Comparison of ENCODE assay signal across 8 mouse cellular contexts in genomic region chr4:70220277-70221180, GRCm38 (mm10).
DNase-seq lines count a peak whose midpoint lies in the region; ATAC-seq and TF ChIP-seq lines count a peak whose summit lies in the region.

No protein-coding gene starts in this region.

- H3K27me3 ChIP-seq in cerebellum, adult 2 months (ENCODE audit: control insufficient read depth, insufficient read depth, low read length) = no peaks in the 10 kb centered on the region
- no peaks in the 10 kb centered on the region for H3K27me3 ChIP-seq in hindbrain, postnatal 0 days (ENCODE audit: insufficient read depth, low read length)

- H3K9me3 ChIP-seq in hindbrain, postnatal 0 days (ENCODE audit: low read length) = no peaks in the 10 kb centered on the region

- intact Hi-C loops in left cerebral cortex, postnatal 14 days (cut with DNase I) = no loop called here

- peaks cover 6% of the 10 kb centered on the region; the same call in 1 of the 2 replicates for H3K36me3 ChIP-seq in hindbrain, postnatal 0 days (ENCODE audit: insufficient read depth, low read length)

- peak; percentile 27; the same call in 1 of the 2 replicates for ATAC-seq in hindbrain, postnatal 0 days

- 69% methylated on average over 10 of the region's 10 CpGs for WGBS in cerebellum, adult 2 months
- WGBS in hindbrain, postnatal 0 days = 64% methylated on average over 10 of the region's 10 CpGs

- H3K27ac ChIP-seq in cerebellum, adult 2 months (ENCODE audit: insufficient read depth, low read length) = no peak overlapping the region
- H3K27ac ChIP-seq in hindbrain, postnatal 0 days = no peak overlapping the region

- H3K4me1 ChIP-seq in cerebellum, adult 2 months (ENCODE audit: control insufficient read depth, insufficient read depth, low read length) = peaks cover 11% of the 10 kb centered on the region
- H3K4me1 ChIP-seq in hindbrain, postnatal 0 days (ENCODE audit: insufficient read depth, low read length) = peaks cover 5% of the 10 kb centered on the region; the same call in 1 of the 2 replicates

- TF ChIP-seq CTCF in cerebellum, adult 2 months (IDR thresholded peaks at IDR 0.05; ENCODE audit: borderline replicate concordance, insufficient read depth, low read depth, low read length) = no peak
- TF ChIP-seq CTCF in hindbrain, postnatal 0 days (IDR thresholded peaks at IDR 0.05; ENCODE audit: low read depth) = no peak

- H3K9ac ChIP-seq in hindbrain, postnatal 0 days (replicated peaks; ENCODE audit: low read length) = no peak overlapping the region

- no peak overlapping the region for H3K4me2 ChIP-seq in hindbrain, postnatal 0 days (ENCODE audit: low read depth, low read length)

- peak; percentile 12 to 35 for DNase-seq in cerebellum, adult 2 months
- no peak for DNase-seq in cerebellum, postnatal 4 days (ENCODE audit: low spot score in 2 of 2)
- peak; percentile 15 for DNase-seq in ovary, postnatal 14 days (ENCODE audit: low spot score)
- no peak for DNase-seq in ovary, postnatal 10 days (ENCODE audit: low spot score)
- no peak for DNase-seq in hindbrain, postnatal 0 days (ENCODE audit: low spot score)
- DNase-seq in left cerebral cortex, postnatal 14 days (ENCODE audit: low spot score in 2 of 2) = peak; percentile 61 to 65
- peak; percentile 59 for DNase-seq in testis, postnatal 10 days (ENCODE audit: low spot score)
- no peak for DNase-seq in cerebellum, adult 9-11 months

- TF ChIP-seq POLR2A in cerebellum, adult 2 months (IDR thresholded peaks at IDR 0.05; ENCODE audit: borderline replicate concordance, insufficient read depth, low read length) = no peak

- H3K4me3 ChIP-seq in cerebellum, adult 2 months (replicated peaks; ENCODE audit: insufficient read depth, low read depth, low read length) = no peak overlapping the region
- no peak overlapping the region for H3K4me3 ChIP-seq in hindbrain, postnatal 0 days (ENCODE audit: low read length)

Comparison
In these comparisons a context has a peak if more than half of its experiments do, and no peak if none do; other contexts are left out.
1. DNase-seq: peak in cerebellum, adult 2 months (2 of 2), ovary, postnatal 14 days (single experiment), left cerebral cortex, postnatal 14 days (2 of 2) and testis, postnatal 10 days (single experiment); none in cerebellum, postnatal 4 days (0 of 2), ovary, postnatal 10 days (single experiment), hindbrain, postnatal 0 days (single experiment) and cerebellum, adult 9-11 months (single experiment).